Mouse (Mus musculus): ENCODE data around the gene Olfr887. TPM values are rescaled to one million over a fixed set of nuclear protein-coding genes. Genes with fewer than 3 reads are reported as not detected.

Gene Olfr887
- polyA plus RNA-seq (2014; fragmentation: Illumina TruSeq; extraction: RNeasy Lipid Tissue Mini Kit (QIAGEN cat#74804); ENCODE audit: low read depth, low replicate concordance), result not detected

GRCm38 (mm10) chr9:38083772-38084171 lies at the start of gene Olfr887:
Gene Olfr887, plus strand, starts transcription at chr9:38084072.

GRCm38 (mm10) chr9:38046255-38046654 lies 37.6 kb upstream of the Olfr887 start, which contains the start of gene Olfr884:
Gene Olfr884, plus strand, starts transcription at chr9:38046555.

GRCm38 (mm10) chr9:38061022-38061421 lies 22.9 kb upstream of the Olfr887 start, which contains the start of gene Olfr885:
Gene Olfr885, plus strand, starts transcription at chr9:38061322.

GRCm38 (mm10) chr9:38107828-38108227 lies 24.0 kb downstream of the Olfr887 start, which contains the start of gene Olfr888:
Gene Olfr888, plus strand, starts transcription at chr9:38108128.

GRCm38 (mm10) chr9:38114898-38115297 lies 31.0 kb downstream of the Olfr887 start, which contains the start of gene Olfr889:
Gene Olfr889, plus strand, starts transcription at chr9:38115198.

Other genes with a start within 250 kb of the Olfr887 start
- not detected for gene Olfr877, start 229.8 kb upstream of the Olfr887 start, polyA plus RNA-seq (2014; fragmentation: Illumina TruSeq; extraction: RNeasy Lipid Tissue Mini Kit (QIAGEN cat#74804); ENCODE audit: low read depth, low replicate concordance)
- not detected for gene Olfr145, start 187.3 kb upstream of the Olfr887 start, polyA plus RNA-seq (2014; fragmentation: Illumina TruSeq; extraction: RNeasy Lipid Tissue Mini Kit (QIAGEN cat#74804); ENCODE audit: low read depth, low replicate concordance)
- not detected for gene Olfr878, start 166.2 kb upstream of the Olfr887 start, polyA plus RNA-seq (2014; fragmentation: Illumina TruSeq; extraction: RNeasy Lipid Tissue Mini Kit (QIAGEN cat#74804); ENCODE audit: low read depth, low replicate concordance)
- not detected for gene Olfr881, start 92.2 kb upstream of the Olfr887 start, polyA plus RNA-seq (2014; fragmentation: Illumina TruSeq; extraction: RNeasy Lipid Tissue Mini Kit (QIAGEN cat#74804); ENCODE audit: low read depth, low replicate concordance)
- not detected for gene Olfr883, start 58.3 kb upstream of the Olfr887 start, polyA plus RNA-seq (2014; fragmentation: Illumina TruSeq; extraction: RNeasy Lipid Tissue Mini Kit (QIAGEN cat#74804); ENCODE audit: low read depth, low replicate concordance)
- not detected for gene Olfr884, start 37.5 kb upstream of the Olfr887 start, polyA plus RNA-seq (2014; fragmentation: Illumina TruSeq; extraction: RNeasy Lipid Tissue Mini Kit (QIAGEN cat#74804); ENCODE audit: low read depth, low replicate concordance)
- gene Olfr885, start 22.8 kb upstream of the Olfr887 start, polyA plus RNA-seq (2014; fragmentation: Illumina TruSeq; extraction: RNeasy Lipid Tissue Mini Kit (QIAGEN cat#74804); ENCODE audit: low read depth, low replicate concordance), result not detected
- not detected for gene Olfr888, start 24.1 kb downstream of the Olfr887 start, polyA plus RNA-seq (2014; fragmentation: Illumina TruSeq; extraction: RNeasy Lipid Tissue Mini Kit (QIAGEN cat#74804); ENCODE audit: low read depth, low replicate concordance)
- not detected for gene Olfr889, start 31.1 kb downstream of the Olfr887 start, polyA plus RNA-seq (2014; fragmentation: Illumina TruSeq; extraction: RNeasy Lipid Tissue Mini Kit (QIAGEN cat#74804); ENCODE audit: low read depth, low replicate concordance)
- not detected for gene Olfr890, start 58.4 kb downstream of the Olfr887 start, polyA plus RNA-seq (2014; fragmentation: Illumina TruSeq; extraction: RNeasy Lipid Tissue Mini Kit (QIAGEN cat#74804); ENCODE audit: low read depth, low replicate concordance)
- gene Olfr891, start 96.7 kb downstream of the Olfr887 start, polyA plus RNA-seq (2014; fragmentation: Illumina TruSeq; extraction: RNeasy Lipid Tissue Mini Kit (QIAGEN cat#74804); ENCODE audit: low read depth, low replicate concordance), result not detected
- gene Olfr893, start 124.3 kb downstream of the Olfr887 start, polyA plus RNA-seq (2014; fragmentation: Illumina TruSeq; extraction: RNeasy Lipid Tissue Mini Kit (QIAGEN cat#74804); ENCODE audit: low read depth, low replicate concordance), result not detected
- gene Olfr894, start 134.0 kb downstream of the Olfr887 start, polyA plus RNA-seq (2014; fragmentation: Illumina TruSeq; extraction: RNeasy Lipid Tissue Mini Kit (QIAGEN cat#74804); ENCODE audit: low read depth, low replicate concordance), result not detected
- gene Olfr143, start 168.7 kb downstream of the Olfr887 start, polyA plus RNA-seq (2014; fragmentation: Illumina TruSeq; extraction: RNeasy Lipid Tissue Mini Kit (QIAGEN cat#74804); ENCODE audit: low read depth, low replicate concordance), result not detected
- gene Olfr895, start 183.8 kb downstream of the Olfr887 start, polyA plus RNA-seq (2014; fragmentation: Illumina TruSeq; extraction: RNeasy Lipid Tissue Mini Kit (QIAGEN cat#74804); ENCODE audit: low read depth, low replicate concordance), result not detected
- gene Olfr896-ps1, start 207.0 kb downstream of the Olfr887 start, polyA plus RNA-seq (2014; fragmentation: Illumina TruSeq; extraction: RNeasy Lipid Tissue Mini Kit (QIAGEN cat#74804); ENCODE audit: low read depth, low replicate concordance), result not detected
- not detected for gene Olfr25, start 245.0 kb downstream of the Olfr887 start, polyA plus RNA-seq (2014; fragmentation: Illumina TruSeq; extraction: RNeasy Lipid Tissue Mini Kit (QIAGEN cat#74804); ENCODE audit: low read depth, low replicate concordance)